Mouse (Mus musculus) liver, embryonic 12.5 days (tissue): Measurements from ENCODE around the gene Kif28. TPM values are rescaled to one million over a fixed set of nuclear protein-coding genes. Genes with fewer than 3 reads are reported as not detected.

ENCODE experiments used
- ATAC-seq: fragments of 200-750 bp; cut with Nextera tagmentation; 2 replicates; pipeline ENCODE4 v1.8.0; 2017; ENCODE audit warnings: moderate number of reproducible peaks, mild to moderate bottlenecking, moderate library complexity
- H3K27ac ChIP-seq: fragments of 300-500 bp; sonication (generic); 2 replicates; pipeline ENCODE4 v1.5.1; 2016; ENCODE audit warnings: mild to moderate bottlenecking
- H3K27me3 ChIP-seq: fragments of 300-500 bp; sonication (generic); replicated peaks from 2 replicates; pipeline ENCODE4 v1.6.1; 2016; ENCODE audit warnings: mild to moderate bottlenecking, moderate library complexity
- H3K36me3 ChIP-seq: fragments of 300-500 bp; sonication (generic); 2 replicates; pipeline ENCODE4 v1.6.1; 2016; ENCODE audit warnings: mild to moderate bottlenecking, moderate library complexity
- H3K4me1 ChIP-seq: fragments of 300-500 bp; sonication (generic); 2 replicates; pipeline ENCODE4 v1.6.1; 2016
- H3K4me2 ChIP-seq: fragments of 300-500 bp; sonication (generic); 2 replicates; pipeline ENCODE4 v1.6.1; 2016; ENCODE audit warnings: mild to moderate bottlenecking, moderate library complexity
- H3K4me3 ChIP-seq: fragments of 300-500 bp; sonication (generic); 2 replicates; pipeline ENCODE4 v1.5.1; 2016; ENCODE audit warnings: mild to moderate bottlenecking, moderate library complexity
- H3K9ac ChIP-seq: fragments of 300-500 bp; sonication (generic); 2 replicates; pipeline ENCODE4 v1.6.1; 2016; ENCODE audit warnings: mild to moderate bottlenecking, moderate library complexity
- H3K9me3 ChIP-seq: fragments of 300-500 bp; sonication (generic); replicated peaks from 2 replicates; pipeline ENCODE4 v1.6.1; 2016; ENCODE audit warnings: mild to moderate bottlenecking, moderate library complexity
- WGBS: fragments of 180-500 bp; shearing (Covaris S2); methylation state at CpG from one replicate; pipeline ENCODE4 v1.1.7; 2016; ENCODE audit not compliant: insufficient replicate concordance; 5-methylcytosine and 5-hydroxymethylcytosine counted together
- polyA plus RNA-seq: library from polyadenylated mRNA; unstranded; fragments of >200 nt; fragmentation: Nextera tagmentation; extraction: Ambion mirVana; gene quantifications from 2 replicates; pipeline ENCODE4 v1.2.1, GENCODE M21; 2016

The Kif28 gene
- polyA plus RNA-seq, result not detected in 2 replicates

- no peak within 1 kb of the TSS for H3K27ac ChIP-seq
- no peak within 1 kb of the TSS for H3K4me2 ChIP-seq
- ATAC-seq, result no peak
- H3K27me3 ChIP-seq, result no peaks in the 10 kb centered on the region
- no peaks in the 10 kb centered on the region for H3K4me1 ChIP-seq
- H3K36me3 ChIP-seq, result peaks cover 68% of the 10 kb centered on the region
- H3K9me3 ChIP-seq, result no peaks in the 10 kb centered on the region
- WGBS, result 87% methylated on average over 9 of the region's 9 CpGs
- H3K9ac ChIP-seq, result no peak within 1 kb of the TSS
- H3K4me3 ChIP-seq, result no peak within 1 kb of the TSS
Measured at GRCm38 (mm10) chr1:179745171-179745570, at the start of gene Kif28. Gene Kif28 (minus strand): TSS chr1:179745271.

- WGBS, result 51% methylated on average over 4 of the region's 4 CpGs
Measured at GRCm38 (mm10) chr1:179787281-179787680, 42.2 kb upstream of the Kif28 start.

GRCm38 (mm10) chr1:179785502-179785901 is 40.4 kb upstream of the Kif28 start:
- no peak overlapping the region for H3K4me3 ChIP-seq
- H3K4me1 ChIP-seq, result no peaks in the 10 kb centered on the region
- peaks cover 95% of the 10 kb centered on the region for H3K36me3 ChIP-seq
- H3K27ac ChIP-seq, result no peak overlapping the region
- WGBS, result 79% methylated on average over 5 of the region's 5 CpGs
- no peak overlapping the region for H3K4me2 ChIP-seq
- H3K9me3 ChIP-seq, result no peaks in the 10 kb centered on the region
- ATAC-seq, result no peak
- no peaks in the 10 kb centered on the region for H3K27me3 ChIP-seq
- H3K9ac ChIP-seq, result no peak overlapping the region

More at GRCm38 (mm10) chr1:179787281-179787680, 42.2 kb upstream of the Kif28 start:
- Histone ChIP-seq H3K4me3 (no peak overlapping the region), H3K4me1 (peaks cover 3% of the 10 kb centered on the region; the same call in 1 of the 2 replicates), H3K9ac (no peak overlapping the region), H3K4me2 (no peak overlapping the region), H3K27ac (no peak overlapping the region), H3K9me3 (no peaks in the 10 kb centered on the region), H3K27me3 (no peaks in the 10 kb centered on the region), H3K36me3 (peaks cover 98% of the 10 kb centered on the region)
- no peak for ATAC-seq

- Histone ChIP-seq H3K4me1 (no peaks in the 10 kb centered on the region), H3K36me3 (peaks cover 95% of the 10 kb centered on the region), H3K27me3 (no peaks in the 10 kb centered on the region), H3K4me3 (no peak overlapping the region), H3K27ac (no peak overlapping the region), H3K9ac (no peak overlapping the region), H3K9me3 (no peaks in the 10 kb centered on the region), H3K4me2 (no peak overlapping the region)
- ATAC-seq, result no peak
- 84% methylated on average over 4 of the region's 4 CpGs for WGBS
Measured at GRCm38 (mm10) chr1:179784098-179784497, 39.0 kb upstream of the Kif28 start.

GRCm38 (mm10) chr1:179776831-179777230 is 31.8 kb upstream of the Kif28 start:
- ATAC-seq, result no peak
- H3K4me2 ChIP-seq, result no peak overlapping the region
- H3K4me3 ChIP-seq, result no peak overlapping the region
- H3K4me1 ChIP-seq, result no peaks in the 10 kb centered on the region
- no peak overlapping the region for H3K9ac ChIP-seq
- no peak overlapping the region for H3K27ac ChIP-seq
- no peaks in the 10 kb centered on the region for H3K27me3 ChIP-seq
- 91% methylated on average over 8 of the region's 8 CpGs for WGBS
- H3K9me3 ChIP-seq, result no peaks in the 10 kb centered on the region
- H3K36me3 ChIP-seq, result peaks cover 95% of the 10 kb centered on the region

- Histone ChIP-seq H3K9me3 (no peaks in the 10 kb centered on the region), H3K4me2 (no peak overlapping the region), H3K9ac (no peak overlapping the region), H3K4me3 (no peak overlapping the region), H3K36me3 (peaks cover 91% of the 10 kb centered on the region), H3K27me3 (no peaks in the 10 kb centered on the region), H3K4me1 (no peaks in the 10 kb centered on the region), H3K27ac (no peak overlapping the region)
- 86% methylated on average over 4 of the region's 4 CpGs for WGBS
- no peak for ATAC-seq
Measured at GRCm38 (mm10) chr1:179760553-179760952, 15.5 kb upstream of the Kif28 start.

- Histone ChIP-seq H3K4me1 (no peaks in the 10 kb centered on the region), H3K27me3 (no peaks in the 10 kb centered on the region), H3K9me3 (no peaks in the 10 kb centered on the region), H3K27ac (no peak overlapping the region), H3K9ac (no peak overlapping the region), H3K4me2 (no peak overlapping the region), H3K36me3 (peaks cover 91% of the 10 kb centered on the region), H3K4me3 (no peak overlapping the region)
- 75% methylated on average over 5 of the region's 5 CpGs for WGBS
- no peak for ATAC-seq
Measured at GRCm38 (mm10) chr1:179760086-179760485, 15.0 kb upstream of the Kif28 start.

- Histone ChIP-seq H3K4me3 (no peak overlapping the region), H3K9ac (no peak overlapping the region), H3K36me3 (peaks cover 88% of the 10 kb centered on the region), H3K4me2 (no peak overlapping the region), H3K4me1 (no peaks in the 10 kb centered on the region), H3K27me3 (no peaks in the 10 kb centered on the region), H3K9me3 (no peaks in the 10 kb centered on the region), H3K27ac (no peak overlapping the region)
- no peak for ATAC-seq
Measured at GRCm38 (mm10) chr1:179756477-179756876, 11.4 kb upstream of the Kif28 start.

GRCm38 (mm10) chr1:179753006-179753405 is 7.9 kb upstream of the Kif28 start:
- no peak for ATAC-seq
- Histone ChIP-seq H3K36me3 (peaks cover 90% of the 10 kb centered on the region), H3K4me2 (no peak overlapping the region), H3K27ac (no peak overlapping the region), H3K4me3 (no peak overlapping the region), H3K27me3 (no peaks in the 10 kb centered on the region), H3K9ac (no peak overlapping the region), H3K9me3 (no peaks in the 10 kb centered on the region), H3K4me1 (no peaks in the 10 kb centered on the region)
- WGBS, result 90% methylated on average over 8 of the region's 8 CpGs

GRCm38 (mm10) chr1:179752276-179752675 is 7.2 kb upstream of the Kif28 start:
- 93% methylated on average over 11 of the region's 11 CpGs for WGBS
- Histone ChIP-seq H3K9me3 (no peaks in the 10 kb centered on the region), H3K4me1 (no peaks in the 10 kb centered on the region), H3K36me3 (peaks cover 90% of the 10 kb centered on the region), H3K27me3 (no peaks in the 10 kb centered on the region), H3K9ac (no peak overlapping the region), H3K27ac (no peak overlapping the region), H3K4me3 (no peak overlapping the region), H3K4me2 (no peak overlapping the region)
- ATAC-seq, result no peak

GRCm38 (mm10) chr1:179743593-179744193 is 1.4 kb downstream of the Kif28 start:
- Histone ChIP-seq H3K4me2 (no peak overlapping the region), H3K4me1 (no peaks in the 10 kb centered on the region), H3K27me3 (no peaks in the 10 kb centered on the region), H3K27ac (no peak overlapping the region), H3K4me3 (no peak overlapping the region), H3K9ac (no peak overlapping the region), H3K36me3 (peaks cover 54% of the 10 kb centered on the region), H3K9me3 (no peaks in the 10 kb centered on the region)
- ATAC-seq, result peak; percentile 33
- whole genome bisulfite sequencing, result 73% methylated on average over 4 of the region's 4 CpGs

GRCm38 (mm10) chr1:179736483-179736882 is 8.6 kb downstream of the Kif28 start:
- H3K4me3 ChIP-seq, result no peak overlapping the region
- peaks cover 13% of the 10 kb centered on the region; the same call in 1 of the 2 replicates for H3K27me3 ChIP-seq
- no peak overlapping the region for H3K9ac ChIP-seq
- H3K4me2 ChIP-seq, result no peak overlapping the region
- peaks cover 4% of the 10 kb centered on the region; the same call in 1 of the 2 replicates for H3K4me1 ChIP-seq
- no peaks in the 10 kb centered on the region for H3K9me3 ChIP-seq
- H3K27ac ChIP-seq, result no peak overlapping the region
- no peaks in the 10 kb centered on the region for H3K36me3 ChIP-seq
- 63% methylated on average over 3 of the region's 3 CpGs for WGBS
- 0 out of 2 replicates have a peak, but pooled peaks have one; percentile 8 for ATAC-seq
